In genomic region chr7:101970429-101970775, GRCm38 (mm10) we compare ENCODE assay signal across 8 mouse cellular contexts. TPM values are rescaled to one million over a fixed set of nuclear protein-coding genes. Genes with fewer than 3 reads are reported as not detected.
DNase-seq lines count a peak whose midpoint lies in the region; ATAC-seq and TF ChIP-seq lines count a peak whose summit lies in the region.

No protein-coding gene starts in this region.

- intact Hi-C loops in heart, adult 2 months (cut with DNase I), result loop anchor here (2.0 to 5.0 kb wide), 2 partner anchors 38 to 132 kb away; partner anchors contain the start of genes Inppl1, Lrrc51 and Numa1

- peaks cover 45% of the 10 kb centered on the region for H3K4me1 ChIP-seq in embryonic facial prominence, embryonic 14.5 days (ENCODE audit: control insufficient read depth, insufficient read depth, low read length)
- peaks cover 15% of the 10 kb centered on the region for H3K4me1 ChIP-seq in heart, adult 2 months (ENCODE audit: control insufficient read depth, insufficient read depth, low read length)
- H3K4me1 ChIP-seq in kidney, adult 2 months (ENCODE audit: control insufficient read depth, insufficient read depth, low read length), result peaks cover 36% of the 10 kb centered on the region
- H3K4me1 ChIP-seq in limb, embryonic 11.5 days (ENCODE audit: control insufficient read depth, insufficient read depth, low read length), result peaks cover 32% of the 10 kb centered on the region
- H3K4me1 ChIP-seq in midbrain, embryonic 12.5 days, result peaks cover 50% of the 10 kb centered on the region

- 0% methylated on average over 8 of the region's 17 CpGs for WGBS in embryonic facial prominence, embryonic 14.5 days
- WGBS in heart, adult 2 months, result under 1% methylated on average over 14 of the region's 17 CpGs
- WGBS in kidney, adult 2 months, result 0% methylated on average over 17 of the region's 17 CpGs
- WGBS in limb, embryonic 11.5 days, result 0% methylated on average over 7 of the region's 17 CpGs
- WGBS in midbrain, embryonic 12.5 days, result 0% methylated on average over 8 of the region's 17 CpGs

- no peak for TF ChIP-seq CTCF in heart, adult 2 months (IDR thresholded peaks at IDR 0.05)
- TF ChIP-seq CTCF in kidney, adult 2 months (conservative IDR thresholded peaks at IDR 0.05; ENCODE audit: insufficient read depth, insufficient read length, low read depth, low read length), result no peak

- H3K9me3 ChIP-seq in embryonic facial prominence, embryonic 14.5 days (ENCODE audit: control insufficient read depth, low read length), result no peaks in the 10 kb centered on the region
- no peaks in the 10 kb centered on the region for H3K9me3 ChIP-seq in limb, embryonic 11.5 days (ENCODE audit: control insufficient read depth, low read length)
- H3K9me3 ChIP-seq in midbrain, embryonic 12.5 days, result no peaks in the 10 kb centered on the region

- H3K27ac ChIP-seq in embryonic facial prominence, embryonic 14.5 days (replicated peaks; ENCODE audit: low read depth, low read length), result peak overlapping the region; percentile 100
- H3K27ac ChIP-seq in heart, adult 2 months, result peak overlapping the region; percentile 98
- peak overlapping the region; percentile 96 for H3K27ac ChIP-seq in kidney, adult 2 months (ENCODE audit: insufficient read depth, low read depth, low read length)
- peak overlapping the region; percentile 100 for H3K27ac ChIP-seq in limb, embryonic 11.5 days (replicated peaks; ENCODE audit: low read depth, low read length)
- H3K27ac ChIP-seq in midbrain, embryonic 12.5 days (replicated peaks), result peak overlapping the region; percentile 100

- 0 out of 2 replicates have a peak, but pooled peaks have one; percentile 20 for TF ChIP-seq EP300 in heart, adult 2 months (IDR thresholded peaks at IDR 0.05; ENCODE audit: insufficient read depth, low read depth, low read length)

- peak; percentile 49 for TF ChIP-seq POLR2A in heart, adult 2 months (IDR thresholded peaks at IDR 0.05; ENCODE audit: insufficient read depth, low read depth, low read length)
- no peak for TF ChIP-seq POLR2A in kidney, adult 2 months (IDR thresholded peaks at IDR 0.05; ENCODE audit: low read depth, low read length)

- peak overlapping the region; percentile 94 for H3K9ac ChIP-seq in embryonic facial prominence, embryonic 14.5 days (ENCODE audit: low read depth, low read length)
- H3K9ac ChIP-seq in heart, adult 2 months (ENCODE audit: low read depth, low read length), result peak overlapping the region; percentile 86
- peak overlapping the region; percentile 92 for H3K9ac ChIP-seq in limb, embryonic 11.5 days (ENCODE audit: low read length)
- peak overlapping the region; percentile 87 for H3K9ac ChIP-seq in midbrain, embryonic 12.5 days (replicated peaks)

- H3K4me3 ChIP-seq in embryonic facial prominence, embryonic 14.5 days (ENCODE audit: low read depth, low read length), result peak overlapping the region; percentile 75
- H3K4me3 ChIP-seq in heart, adult 2 months, result peak overlapping the region; percentile 77
- peak overlapping the region; percentile 80 for H3K4me3 ChIP-seq in kidney, adult 2 months (ENCODE audit: insufficient read depth, low read depth, low read length)
- peak overlapping the region; percentile 79 for H3K4me3 ChIP-seq in limb, embryonic 11.5 days (ENCODE audit: low read depth, low read length)
- peak overlapping the region; percentile 66 for H3K4me3 ChIP-seq in midbrain, embryonic 12.5 days

- DNase-seq in embryo, embryonic 10 days (ENCODE audit: low spot score), result peak; percentile 84
- no peak for DNase-seq in embryo, embryonic 9.5 days (ENCODE audit: extremely low spot score)
- peak; percentile 98 for DNase-seq in embryonic facial prominence, embryonic 14.5 days (ENCODE audit: low spot score)
- peak; percentile 91 to 93 for DNase-seq in heart, adult 2 months
- DNase-seq in kidney, adult 2 months, result peak; percentile 97
- peak; percentile 86 for DNase-seq in limb, embryonic 11.5 days (ENCODE audit: low spot score)
- DNase-seq in spleen, adult 12 weeks (ENCODE audit: low spot score), result peak; percentile 74

- no peaks in the 10 kb centered on the region for H3K27me3 ChIP-seq in embryonic facial prominence, embryonic 14.5 days (replicated peaks; ENCODE audit: control insufficient read depth, insufficient read depth, low read length)
- no peaks in the 10 kb centered on the region for H3K27me3 ChIP-seq in heart, adult 2 months (ENCODE audit: control insufficient read depth, insufficient read depth, low read length)
- H3K27me3 ChIP-seq in kidney, adult 2 months (replicated peaks; ENCODE audit: control insufficient read depth, insufficient read depth, low read length), result no peaks in the 10 kb centered on the region
- H3K27me3 ChIP-seq in limb, embryonic 11.5 days (ENCODE audit: control insufficient read depth, insufficient read depth, low read length), result no peaks in the 10 kb centered on the region
- no peaks in the 10 kb centered on the region for H3K27me3 ChIP-seq in midbrain, embryonic 12.5 days

- peak; percentile 73 for ATAC-seq in embryonic facial prominence, embryonic 14.5 days (ENCODE audit: low read depth)
- ATAC-seq in limb, embryonic 11.5 days (ENCODE audit: insufficient number of reproducible peaks, low FRiP score, low TSS enrichment, low read depth), result no peak
- ATAC-seq in midbrain, embryonic 12.5 days (ENCODE audit: low FRiP score, low read depth), result peak; percentile 69

- H3K36me3 ChIP-seq in embryonic facial prominence, embryonic 14.5 days (ENCODE audit: control insufficient read depth, insufficient read depth, low read length), result no peaks in the 10 kb centered on the region
- H3K36me3 ChIP-seq in heart, adult 2 months (ENCODE audit: control insufficient read depth, insufficient read depth, low read length), result peaks cover 28% of the 10 kb centered on the region
- H3K36me3 ChIP-seq in kidney, adult 2 months (ENCODE audit: control insufficient read depth, insufficient read depth, low read length), result no peaks in the 10 kb centered on the region
- H3K36me3 ChIP-seq in limb, embryonic 11.5 days (ENCODE audit: control insufficient read depth, insufficient read depth, low read length), result no peaks in the 10 kb centered on the region
- H3K36me3 ChIP-seq in midbrain, embryonic 12.5 days, result no peaks in the 10 kb centered on the region

- peaks cover 11% of the 10 kb centered on the region for H3K79me2 ChIP-seq in heart, adult 2 months (replicated peaks; ENCODE audit: control insufficient read depth, insufficient read depth, low read length)

- peak overlapping the region; percentile 77 for H3K4me2 ChIP-seq in embryonic facial prominence, embryonic 14.5 days (ENCODE audit: low read depth, low read length)
- peak overlapping the region; percentile 71 for H3K4me2 ChIP-seq in limb, embryonic 11.5 days (ENCODE audit: low read depth, severe bottlenecking)
- H3K4me2 ChIP-seq in midbrain, embryonic 12.5 days (replicated peaks), result peak overlapping the region; percentile 71

RNA-seq across cellular contexts. Expression of gene Numa1, which starts 36.5 kb away (rescaled TPM):
- polyA plus RNA-seq in embryonic facial prominence, embryonic 14.5 days (2014; fragmentation: Nextera tagmentation; extraction: Ambion mirVana), result 88.9 and 97.8 TPM in 2 replicates
- total RNA-seq in heart, adult 2 months (2021), result 10 to 100 TPM; 88.3 to 93.8 TPM
- polyA plus RNA-seq in heart, adult 2 months (2012; rRNA removed), result 53.3 and 63.3 TPM in 2 replicates
- 71.8 and 77.5 TPM in 2 replicates for polyA plus RNA-seq in kidney, adult 2 months (2012; rRNA removed)
- 130 and 140 TPM in 2 replicates for polyA plus RNA-seq in limb, embryonic 11.5 days (2014; fragmentation: Nextera tagmentation; extraction: Ambion mirVana)
- 104 and 111 TPM in 2 replicates for polyA plus RNA-seq in midbrain, embryonic 12.5 days (2016; fragmentation: Nextera tagmentation; extraction: Ambion mirVana)

RNA-seq across cellular contexts. Expression of gene Lrrc51, which starts 36.7 kb away (rescaled TPM):
- 9.3 and 14.2 TPM in 2 replicates for polyA plus RNA-seq in embryonic facial prominence, embryonic 14.5 days (2014; fragmentation: Nextera tagmentation; extraction: Ambion mirVana)
- 1 to 10 TPM; 3.0 to 4.5 TPM for total RNA-seq in heart, adult 2 months (2021)
- 7.5 and 11.6 TPM in 2 replicates for polyA plus RNA-seq in heart, adult 2 months (2012; rRNA removed)
- 19.6 and 21.6 TPM in 2 replicates for polyA plus RNA-seq in kidney, adult 2 months (2012; rRNA removed)
- 13.2 TPM in 2 replicates for polyA plus RNA-seq in limb, embryonic 11.5 days (2014; fragmentation: Nextera tagmentation; extraction: Ambion mirVana)
- polyA plus RNA-seq in midbrain, embryonic 12.5 days (2016; fragmentation: Nextera tagmentation; extraction: Ambion mirVana), result 6.5 and 9.8 TPM in 2 replicates

RNA-seq across cellular contexts. Expression of gene Il18bp, which starts 48.1 kb away (rescaled TPM):
- 2.0 and 3.0 TPM in 2 replicates for polyA plus RNA-seq in embryonic facial prominence, embryonic 14.5 days (2014; fragmentation: Nextera tagmentation; extraction: Ambion mirVana)
- total RNA-seq in heart, adult 2 months (2021), result 10 to 100 TPM in 1 of 2 experiments, 1 to 10 TPM in 1; 8.6 to 12.3 TPM
- polyA plus RNA-seq in heart, adult 2 months (2012; rRNA removed), result 14.4 and 21.8 TPM in 2 replicates
- 18.9 and 22.9 TPM in 2 replicates for polyA plus RNA-seq in kidney, adult 2 months (2012; rRNA removed)
- 3.1 and 3.9 TPM in 2 replicates for polyA plus RNA-seq in limb, embryonic 11.5 days (2014; fragmentation: Nextera tagmentation; extraction: Ambion mirVana)
- polyA plus RNA-seq in midbrain, embryonic 12.5 days (2016; fragmentation: Nextera tagmentation; extraction: Ambion mirVana), result 4.8 TPM in 2 replicates
